Mouse (Mus musculus) hindbrain, embryonic 15.5 days (tissue): ENCODE measurements around the gene Ankrd33b. TPM values are rescaled to one million over a fixed set of nuclear protein-coding genes. Genes with fewer than 3 reads are reported as not detected.

Experiments
- ATAC-seq: fragments of 200-750 bp; cut with Nextera tagmentation; 2 replicates; pipeline ENCODE4 v1.8.0; 2017; ENCODE audit warnings: low read depth, moderate number of reproducible peaks, moderate TSS enrichment; ENCODE audit not compliant: low FRiP score
- H3K27ac ChIP-seq: fragments of 300-500 bp; sonication (generic); replicated peaks from 2 replicates; pipeline ENCODE4 v1.5.1; 2015; ENCODE audit warnings: mild to moderate bottlenecking, inconsistent platforms
- H3K27me3 ChIP-seq: fragments of 300-500 bp; sonication (generic); 2 replicates; pipeline ENCODE4 v1.6.1; 2015; ENCODE audit warnings: control low read depth, inconsistent platforms
- H3K36me3 ChIP-seq: fragments of 300-500 bp; sonication (generic); 2 replicates; pipeline ENCODE4 v1.6.1; 2015; ENCODE audit warnings: control low read depth, inconsistent platforms
- H3K4me1 ChIP-seq: fragments of 300-500 bp; sonication (generic); replicated peaks from 2 replicates; pipeline ENCODE4 v1.6.1; 2015; ENCODE audit warnings: control low read depth, inconsistent platforms
- H3K4me2 ChIP-seq: fragments of 300-500 bp; sonication (generic); 2 replicates; pipeline ENCODE4 v1.6.1; 2015; ENCODE audit warnings: moderate library complexity, mild to moderate bottlenecking, inconsistent platforms
- H3K4me3 ChIP-seq: fragments of 300-500 bp; sonication (generic); 2 replicates; pipeline ENCODE4 v1.5.1; 2015; ENCODE audit warnings: mild to moderate bottlenecking, inconsistent platforms
- H3K9ac ChIP-seq: fragments of 300-500 bp; sonication (generic); 2 replicates; pipeline ENCODE4 v1.6.1; 2015; ENCODE audit warnings: inconsistent platforms
- H3K9me3 ChIP-seq: fragments of 300-500 bp; sonication (generic); 2 replicates; pipeline ENCODE4 v1.6.1; 2016; ENCODE audit warnings: control low read depth, inconsistent platforms
- WGBS: fragments of 180-500 bp; shearing (Covaris S2); methylation state at CpG from one replicate; pipeline ENCODE4 v1.1.7; 2015; 5-methylcytosine and 5-hydroxymethylcytosine counted together
- polyA plus RNA-seq: library from polyadenylated mRNA; unstranded; fragments of >200 nt; fragmentation: Nextera tagmentation; extraction: Ambion mirVana; gene quantifications from 2 replicates; pipeline ENCODE4 v1.2.1, GENCODE M21; 2015

Ankrd33b gene
- polyA plus RNA-seq, 1 experiment from 2014 or later: 1.0 TPM

DNA sequence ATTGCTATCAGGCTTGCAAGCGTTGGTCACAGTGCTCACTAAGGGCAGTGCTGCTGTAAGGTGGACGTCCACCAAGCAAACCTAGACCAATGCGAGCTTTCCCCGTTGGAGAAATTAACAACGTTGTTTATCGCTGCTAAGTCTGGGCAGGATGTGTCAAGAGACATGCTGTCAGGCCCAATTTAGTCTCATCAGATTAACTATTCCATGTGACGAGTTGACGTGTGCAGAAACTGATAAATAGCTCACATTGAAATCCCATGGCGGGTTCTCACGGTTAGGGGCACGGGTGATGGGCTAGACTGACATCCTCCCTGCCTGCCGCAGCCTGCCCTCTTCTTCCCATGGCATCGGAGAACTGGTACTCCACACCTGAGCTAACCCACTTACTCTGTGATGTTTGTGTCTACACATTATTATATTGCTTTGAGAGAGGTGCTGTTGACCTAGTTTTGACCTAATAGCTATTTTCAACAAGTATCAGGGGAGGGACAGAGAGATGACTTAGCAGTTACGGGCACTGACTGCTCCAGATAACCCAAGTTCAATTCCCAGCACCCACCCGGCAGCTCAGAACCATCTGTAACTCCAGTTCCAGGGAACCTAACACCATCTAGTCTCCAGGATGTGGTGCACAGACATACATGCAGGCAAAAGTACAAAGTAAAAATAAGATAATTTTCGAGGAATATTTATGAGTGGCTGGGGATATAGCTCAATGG is 114.8 kb downstream of the Ankrd33b start:
- no peak for ATAC-seq
- Histone ChIP-seq H3K9me3 (no peaks in the 10 kb centered on the region), H3K9ac (no peak overlapping the region), H3K36me3 (no peaks in the 10 kb centered on the region), H3K27me3 (no peaks in the 10 kb centered on the region), H3K4me2 (no peak overlapping the region), H3K27ac (no peak overlapping the region), H3K4me3 (no peak overlapping the region), H3K4me1 (0 out of 2 replicates have a peak, but pooled peaks cover 10% of the 10 kb centered on the region)
- WGBS: 69% methylated on average over 16 of the region's 16 CpGs

GRCm38 (mm10) chr15:31251189-31251588 is 116.3 kb downstream of the Ankrd33b start:
- H3K4me3 ChIP-seq: no peak overlapping the region
- H3K4me2 ChIP-seq: no peak overlapping the region
- WGBS: 88% methylated on average over 6 of the region's 6 CpGs
- H3K4me1 ChIP-seq: peaks cover 20% of the 10 kb centered on the region
- H3K36me3 ChIP-seq: no peaks in the 10 kb centered on the region
- no peak overlapping the region for H3K9ac ChIP-seq
- ATAC-seq: no peak
- H3K9me3 ChIP-seq: no peaks in the 10 kb centered on the region
- no peaks in the 10 kb centered on the region for H3K27me3 ChIP-seq
- no peak overlapping the region for H3K27ac ChIP-seq

GRCm38 (mm10) chr15:31250676-31251075 is 116.8 kb downstream of the Ankrd33b start:
- peaks cover 20% of the 10 kb centered on the region for H3K4me1 ChIP-seq
- 32% methylated on average over 3 of the region's 3 CpGs for WGBS
- H3K27ac ChIP-seq: no peak overlapping the region
- no peak overlapping the region for H3K9ac ChIP-seq
- H3K9me3 ChIP-seq: no peaks in the 10 kb centered on the region
- no peak overlapping the region for H3K4me3 ChIP-seq
- H3K4me2 ChIP-seq: no peak overlapping the region
- H3K27me3 ChIP-seq: no peaks in the 10 kb centered on the region
- no peak for ATAC-seq
- H3K36me3 ChIP-seq: no peaks in the 10 kb centered on the region

DNA sequence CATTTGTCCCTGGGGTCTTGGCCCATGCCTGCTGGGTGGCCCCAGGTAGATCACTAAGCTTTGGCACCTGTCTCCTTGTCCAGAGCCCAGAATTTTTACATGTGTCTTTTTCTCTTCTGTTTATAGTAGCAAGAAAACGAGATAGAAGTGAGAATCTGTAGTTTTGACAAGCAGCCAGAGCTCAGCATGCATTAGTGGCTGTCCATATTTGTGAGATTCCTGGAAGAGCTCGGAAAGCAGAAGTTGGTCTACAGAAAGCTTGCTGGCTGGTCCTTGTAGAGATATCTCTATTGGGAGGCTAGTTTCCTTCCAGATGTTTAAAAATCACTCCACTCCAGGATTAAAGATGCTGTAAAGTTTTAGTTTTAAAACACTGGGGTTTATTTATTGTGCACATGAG is 117.5 kb downstream of the Ankrd33b start:
- H3K9me3 ChIP-seq: no peaks in the 10 kb centered on the region
- H3K4me3 ChIP-seq: no peak overlapping the region
- ATAC-seq: no peak
- no peak overlapping the region for H3K9ac ChIP-seq
- no peaks in the 10 kb centered on the region for H3K27me3 ChIP-seq
- no peak overlapping the region for H3K27ac ChIP-seq
- no peak overlapping the region for H3K4me2 ChIP-seq
- 59% methylated on average over 2 of the region's 2 CpGs for WGBS
- peaks cover 20% of the 10 kb centered on the region for H3K4me1 ChIP-seq
- H3K36me3 ChIP-seq: no peaks in the 10 kb centered on the region

- H3K4me2 ChIP-seq: no peak overlapping the region
- no peaks in the 10 kb centered on the region for H3K36me3 ChIP-seq
- ATAC-seq: no peak
- no peak overlapping the region for H3K4me3 ChIP-seq
- WGBS: 76% methylated on average over 7 of the region's 7 CpGs
- H3K9ac ChIP-seq: no peak overlapping the region
- no peak overlapping the region for H3K27ac ChIP-seq
- H3K4me1 ChIP-seq: peaks cover 20% of the 10 kb centered on the region
- no peaks in the 10 kb centered on the region for H3K27me3 ChIP-seq
- H3K9me3 ChIP-seq: no peaks in the 10 kb centered on the region
Observed at GRCm38 (mm10) chr15:31248882-31249281, 118.6 kb downstream of the Ankrd33b start.

- Histone ChIP-seq H3K4me2 (no peak overlapping the region), H3K27ac (no peak overlapping the region), H3K9me3 (no peaks in the 10 kb centered on the region), H3K4me3 (no peak overlapping the region), H3K9ac (no peak overlapping the region), H3K4me1 (peaks cover 16% of the 10 kb centered on the region), H3K36me3 (no peaks in the 10 kb centered on the region), H3K27me3 (no peaks in the 10 kb centered on the region)
- 60% methylated on average over 9 of the region's 9 CpGs for WGBS
- no peak for ATAC-seq
Observed at GRCm38 (mm10) chr15:31247035-31247434, 120.5 kb downstream of the Ankrd33b start.

- H3K36me3 ChIP-seq: peaks cover 3% of the 10 kb centered on the region; the same call in 1 of the 2 replicates
- 81% methylated on average over 9 of the region's 9 CpGs for WGBS
- ATAC-seq: no peak
Observed at GRCm38 (mm10) chr15:31245934-31246333, 121.6 kb downstream of the Ankrd33b start.

GRCm38 (mm10) chr15:31244696-31245445 is 122.7 kb downstream of the Ankrd33b start:
- no peak overlapping the region for H3K4me2 ChIP-seq
- no peaks in the 10 kb centered on the region for H3K9me3 ChIP-seq
- H3K36me3 ChIP-seq: peaks cover 3% of the 10 kb centered on the region; the same call in 1 of the 2 replicates
- no peak for ATAC-seq
- no peaks in the 10 kb centered on the region for H3K27me3 ChIP-seq
- H3K4me1 ChIP-seq: peaks cover 11% of the 10 kb centered on the region
- no peak overlapping the region for H3K27ac ChIP-seq
- 92% methylated on average over 17 of the region's 17 CpGs for WGBS
- H3K4me3 ChIP-seq: no peak overlapping the region
- H3K9ac ChIP-seq: no peak overlapping the region

More at GRCm38 (mm10) chr15:31245934-31246333, 121.6 kb downstream of the Ankrd33b start:
- no peaks in the 10 kb centered on the region for H3K27me3 ChIP-seq
- no peak overlapping the region for H3K9ac ChIP-seq
- H3K4me1 ChIP-seq: peaks cover 16% of the 10 kb centered on the region
- no peak overlapping the region for H3K27ac ChIP-seq
- H3K4me3 ChIP-seq: no peak overlapping the region
- H3K4me2 ChIP-seq: no peak overlapping the region
- no peaks in the 10 kb centered on the region for H3K9me3 ChIP-seq

- no peak overlapping the region for H3K9ac ChIP-seq
- no peak overlapping the region for H3K4me2 ChIP-seq
- no peak for ATAC-seq
Observed at GRCm38 (mm10) chr15:31243260-31243659, 124.3 kb downstream of the Ankrd33b start.

More at GRCm38 (mm10) chr15:31243260-31243659, 124.3 kb downstream of the Ankrd33b start:
- Histone ChIP-seq H3K27ac (no peak overlapping the region), H3K4me3 (no peak overlapping the region), H3K36me3 (peaks cover 3% of the 10 kb centered on the region; the same call in 1 of the 2 replicates), H3K9me3 (no peaks in the 10 kb centered on the region), H3K4me1 (peaks cover 11% of the 10 kb centered on the region), H3K27me3 (no peaks in the 10 kb centered on the region)
- 79% methylated on average over 10 of the region's 10 CpGs for WGBS

Other genes starting within 250 kb of the Ankrd33b start
- 26.7 and 30.4 TPM in 2 replicates for gene Dap, start 143.4 kb downstream of the Ankrd33b start, polyA plus RNA-seq
- 2.6 and 2.8 TPM in 2 replicates for gene Ropn1l, start 86.0 kb upstream of the Ankrd33b start, polyA plus RNA-seq
- 75.4 and 75.5 TPM in 2 replicates for gene March6, start 163.3 kb upstream of the Ankrd33b start, polyA plus RNA-seq
- 11.1 and 15.6 TPM in 2 replicates for gene Cmbl, start 197.7 kb upstream of the Ankrd33b start, polyA plus RNA-seq
- gene Cct5, start 234.1 kb upstream of the Ankrd33b start, polyA plus RNA-seq: 473 and 479 TPM in 2 replicates
- 9.7 and 10.0 TPM in 2 replicates for gene Fam173b, start 234.1 kb upstream of the Ankrd33b start, polyA plus RNA-seq